Mouse (Mus musculus) bone marrow macrophage, adult 2 months (primary cell): ENCODE results near the gene Cfap100.

Experiments
- CTCF ChIP-seq: IDR thresholded peaks from 2 replicates; pipeline ENCODE4 v1.5.1; 2012; ENCODE audit warnings: low read depth, mild to moderate bottlenecking, low read length, moderate library complexity
- POLR2A ChIP-seq: IDR thresholded peaks from 2 replicates; pipeline ENCODE4 v1.6.1; 2012; ENCODE audit warnings: mild to moderate bottlenecking, low read depth, low read length, borderline replicate concordance

GRCm38 (mm10) chr6:90472697-90473096 lies 44.1 kb upstream of the Cfap100 start:
- TF ChIP-seq CTCF (no peak), POLR2A (no peak)
